Mouse (Mus musculus) MEL (cell line): Measurements from ENCODE around the gene Upp2. TPM values are rescaled to one million over a fixed set of nuclear protein-coding genes. Genes with fewer than 3 reads are reported as not detected.

ENCODE experiments used
- DNase-seq: peaks from one replicate; pipeline ENCODE4 v3.0.0; 2011; ENCODE audit warnings: low read depth, low spot score
- H3K27ac ChIP-seq: 2 replicates; pipeline ENCODE4 v1.5.1; 2012; ENCODE audit warnings: low read depth, mild to moderate bottlenecking, control low read depth, low read length, moderate library complexity; ENCODE audit not compliant: control insufficient read depth
- H3K27me3 ChIP-seq, 2 experiments: fragments of 150-350 bp in 1 of 2; sonication (generic) in 1 of 2; 2 replicates each; pipeline ENCODE4 v1.6.1; 2012; ENCODE audit warnings: low read length in 2 of 2, mild to moderate bottlenecking in 2 of 2, improper control_type of control experiment in 1 of 2, moderate library complexity in 1 of 2; ENCODE audit not compliant: insufficient read depth in 2 of 2, control insufficient read depth in 1 of 2
- H3K36me3 ChIP-seq, 2 experiments: 2 replicates each; pipeline ENCODE4 v1.6.1; 2012 to 2014; ENCODE audit warnings: low read length in 2 of 2, improper control_type of control experiment in 1 of 2, inconsistent platforms in 1 of 2, mild to moderate bottlenecking in 1 of 2; ENCODE audit not compliant: insufficient read depth in 2 of 2, control insufficient read depth in 1 of 2
- H3K4me1 ChIP-seq, 2 experiments: fragments of 150-350 bp in 1 of 2; sonication (generic) in 1 of 2; 2 replicates each; pipeline ENCODE4 v1.6.1; 2012; ENCODE audit warnings: low read length in 2 of 2, improper control_type of control experiment in 1 of 2, mild to moderate bottlenecking in 1 of 2; ENCODE audit not compliant: insufficient read depth in 2 of 2, control insufficient read depth in 1 of 2
- H3K4me3 ChIP-seq, 2 experiments: fragments of 150-350 bp in 1 of 2; sonication (generic) in 1 of 2; 2 replicates each; pipeline ENCODE4 v1.5.1; 2012; ENCODE audit warnings: low read depth in 2 of 2, low read length in 2 of 2, mild to moderate bottlenecking in 2 of 2, moderate library complexity in 2 of 2, control low read depth in 1 of 2, improper control_type of control experiment in 1 of 2; ENCODE audit not compliant: control insufficient read depth in 1 of 2, insufficient read depth in 1 of 2
- H3K79me2 ChIP-seq: 2 replicates; pipeline ENCODE4 v1.6.1; 2012; ENCODE audit warnings: mild to moderate bottlenecking, low read length, moderate library complexity; ENCODE audit not compliant: control insufficient read depth, poor library complexity, insufficient read depth
- H3K9ac ChIP-seq: 2 replicates; pipeline ENCODE4 v1.6.1; 2012; ENCODE audit warnings: low read depth, mild to moderate bottlenecking, control low read depth, low read length, moderate library complexity; ENCODE audit not compliant: control insufficient read depth, poor library complexity, severe bottlenecking
- H3K9me3 ChIP-seq: fragments of 150-350 bp; sonication (generic); replicated peaks from 2 replicates; pipeline ENCODE4 v1.6.1; 2012; ENCODE audit warnings: mild to moderate bottlenecking, low read length, improper control_type of control experiment, moderate library complexity; ENCODE audit not compliant: insufficient read depth
- CHD1 ChIP-seq: IDR thresholded peaks from 2 replicates; pipeline ENCODE4 v1.6.1; 2012; ENCODE audit warnings: low read depth, mild to moderate bottlenecking, inconsistent platforms, low read length, improper control_type of control experiment
- ELF1 ChIP-seq: IDR thresholded peaks from 2 replicates; pipeline ENCODE4 v1.6.1; 2014; ENCODE audit warnings: low read depth, mild to moderate bottlenecking, inconsistent platforms, low read length, improper control_type of control experiment, moderate library complexity
- GABPA ChIP-seq: IDR thresholded peaks from 2 replicates; pipeline ENCODE4 v1.6.1; 2012; ENCODE audit warnings: low read depth, mild to moderate bottlenecking, inconsistent platforms, low read length, improper control_type of control experiment, moderate library complexity
- GATA1 ChIP-seq: IDR thresholded peaks from 2 replicates; pipeline ENCODE4 v1.6.1; 2011; ENCODE audit warnings: low read depth, low read length, improper control_type of control experiment
- HCFC1 ChIP-seq: IDR thresholded peaks from 2 replicates; pipeline ENCODE4 v1.6.1; 2012; ENCODE audit warnings: low read depth, mild to moderate bottlenecking, inconsistent platforms, low read length, improper control_type of control experiment, moderate library complexity
- KAT2A ChIP-seq: conservative IDR thresholded peaks from 2 replicates; pipeline ENCODE4 v1.6.1; 2012; ENCODE audit warnings: low read depth, low read length, improper control_type of control experiment, inconsistent platforms
- MAZ ChIP-seq: IDR thresholded peaks from 2 replicates; pipeline ENCODE4 v1.6.1; 2012; ENCODE audit warnings: low read depth, mild to moderate bottlenecking, inconsistent platforms, low read length, improper control_type of control experiment
- MEF2A ChIP-seq: IDR thresholded peaks from 2 replicates; pipeline ENCODE4 v1.6.1; 2014; ENCODE audit warnings: low read depth, mild to moderate bottlenecking, inconsistent platforms, low read length, improper control_type of control experiment; ENCODE audit not compliant: poor library complexity, insufficient replicate concordance, severe bottlenecking; ENCODE audit errors: extremely low read depth
- MXI1 ChIP-seq: IDR thresholded peaks from 2 replicates; pipeline ENCODE4 v1.6.1; 2011; ENCODE audit warnings: mild to moderate bottlenecking, low read depth, low read length, improper control_type of control experiment
- POLR2AphosphoS2 ChIP-seq: IDR thresholded peaks from 2 replicates; pipeline ENCODE4 v1.6.1; 2011; ENCODE audit warnings: low read length, improper control_type of control experiment
- POLR2AphosphoS5 ChIP-seq: IDR thresholded peaks from 2 replicates; pipeline ENCODE4 v1.6.1; 2012; ENCODE audit warnings: low read depth, borderline replicate concordance, mild to moderate bottlenecking, inconsistent platforms, low read length, moderate library complexity, mixed read lengths
- RAD21 ChIP-seq: IDR thresholded peaks from 2 replicates; pipeline ENCODE4 v1.6.1; 2011; ENCODE audit warnings: mild to moderate bottlenecking, low read depth, low read length, improper control_type of control experiment
- SMC3 ChIP-seq: IDR thresholded peaks from 2 replicates; pipeline ENCODE4 v1.6.1; 2011; ENCODE audit warnings: low read depth, low read length, improper control_type of control experiment
- TBP ChIP-seq: IDR thresholded peaks from 2 replicates; pipeline ENCODE4 v1.8.0; 2011; ENCODE audit warnings: low read depth, low read length, improper control_type of control experiment
- TCF12 ChIP-seq: IDR thresholded peaks from 2 replicates; pipeline ENCODE4 v1.6.1; 2014; ENCODE audit warnings: low read depth, mild to moderate bottlenecking, inconsistent platforms, low read length, improper control_type of control experiment, moderate library complexity
- UBTF ChIP-seq: IDR thresholded peaks from 2 replicates; pipeline ENCODE4 v1.6.1; 2012; ENCODE audit warnings: low read depth, mild to moderate bottlenecking, inconsistent platforms, low read length, improper control_type of control experiment, moderate library complexity, borderline replicate concordance; ENCODE audit not compliant: insufficient read depth
- USF1 ChIP-seq: IDR thresholded peaks from 2 replicates; pipeline ENCODE4 v1.6.1; 2014; ENCODE audit warnings: low read depth, mild to moderate bottlenecking, inconsistent platforms, low read length, improper control_type of control experiment, moderate library complexity
- ZC3H11A ChIP-seq: IDR thresholded peaks from 2 replicates; pipeline ENCODE4 v1.6.1; 2012; ENCODE audit warnings: low read depth, mild to moderate bottlenecking, inconsistent platforms, low read length, improper control_type of control experiment
- ZMIZ1 ChIP-seq: IDR thresholded peaks from 2 replicates; pipeline ENCODE4 v1.6.1; 2012; ENCODE audit warnings: low read depth, mild to moderate bottlenecking, inconsistent platforms, low read length, improper control_type of control experiment, moderate library complexity
- ZNF384 ChIP-seq: IDR thresholded peaks from 2 replicates; pipeline ENCODE4 v1.6.1; 2012; ENCODE audit warnings: low read depth, mild to moderate bottlenecking, inconsistent platforms, low read length, improper control_type of control experiment
- polyA plus RNA-seq, 2 experiments: library from polyadenylated mRNA; stranded (reverse) in 1 of 2; unstranded in 1 of 2; fragments of >175 nt in 1 of 2; fragments of >200 nt in 1 of 2; gene quantifications; 2 replicates each; pipeline versions ENCODE4 v1.2.1 to v1.2.4; 2012; ENCODE audit warnings: low replicate concordance in 2 of 2, low read depth in 1 of 2; ENCODE audit not compliant: insufficient read length in 2 of 2, insufficient read depth in 1 of 2, missing spikeins in 1 of 2
- total RNA-seq: library from RNA; depleted of rRNA; stranded (reverse); fragments of 300-350 nt; gene quantifications from 2 replicates; pipeline ENCODE4 v1.2.3, GENCODE M21; 2012

Gene Upp2
- total and polyA plus RNA-seq, 3 experiments: not detected

DNA sequence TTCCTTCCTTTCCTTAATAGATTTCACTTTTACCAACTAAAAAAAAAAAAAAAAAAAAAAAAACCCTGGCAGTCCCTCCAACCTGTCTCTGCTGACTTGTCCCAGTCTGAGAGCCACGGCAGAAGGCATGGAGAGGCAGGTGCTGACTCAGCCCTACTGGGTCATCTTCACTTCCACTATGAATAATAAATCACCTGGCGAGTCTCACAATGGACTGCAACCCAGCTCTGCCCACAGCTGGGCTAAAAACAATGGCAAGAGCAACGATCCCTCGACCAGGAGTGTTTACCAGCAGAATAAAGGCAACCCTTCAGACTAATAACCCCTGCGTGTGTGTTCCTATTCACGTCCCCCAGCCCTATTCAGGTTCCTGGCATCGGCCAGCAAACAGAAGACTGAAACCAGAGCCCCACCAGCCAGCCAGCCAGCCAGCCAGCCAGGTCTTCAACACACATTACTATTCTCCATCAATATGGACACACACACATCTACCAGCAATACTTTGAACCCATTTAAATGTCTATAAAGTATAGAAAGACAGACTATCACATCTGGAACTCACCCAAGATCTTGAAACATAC, 37.1 kb upstream of the Upp2 start:
- Histone ChIP-seq H3K27ac (no peak overlapping the region), H3K79me2 (no peaks in the 10 kb centered on the region), H3K4me3 (no peak overlapping the region), H3K9me3 (no peaks in the 10 kb centered on the region), H3K4me1 (no peaks in the 10 kb centered on the region), H3K36me3 (no peaks in the 10 kb centered on the region), H3K27me3 (no peaks in the 10 kb centered on the region), H3K9ac (no peak overlapping the region)
- DNase-seq: no peak
- no peak for TF ChIP-seq CHD1
- no peak for TF ChIP-seq ZMIZ1
- TF ChIP-seq POLR2AphosphoS5: no peak
- no peak for TF ChIP-seq ELF1
- no peak for TF ChIP-seq USF1
- no peak for TF ChIP-seq GABPA
- TF ChIP-seq ZC3H11A: no peak
- TF ChIP-seq ZNF384: no peak
- no peak for TF ChIP-seq TCF12
- no peak for TF ChIP-seq MAZ
- TF ChIP-seq RAD21: no peak
- no peak for TF ChIP-seq SMC3
- TF ChIP-seq HCFC1: no peak
- TF ChIP-seq MXI1: no peak

DNA sequence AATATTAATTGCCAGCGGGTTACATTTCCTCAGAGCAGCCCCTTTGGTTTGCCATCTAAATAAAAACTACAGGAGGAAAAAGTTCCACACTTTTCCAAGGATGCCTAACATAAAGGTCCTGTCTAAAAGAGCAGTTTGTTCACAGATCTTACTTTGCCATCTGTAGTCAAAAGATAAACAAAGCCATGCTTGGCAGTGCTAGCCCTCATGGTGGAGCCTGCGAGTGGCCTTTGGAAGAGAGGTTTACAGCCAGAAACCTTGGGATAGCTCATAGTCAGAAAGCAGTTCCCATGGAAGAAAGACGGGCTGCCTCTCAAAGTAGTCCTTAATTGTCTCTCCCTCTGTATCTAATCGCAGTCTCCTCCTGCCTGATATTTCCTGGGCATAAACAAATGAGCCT, 36.6 kb upstream of the Upp2 start:
- Histone ChIP-seq H3K4me1 (no peaks in the 10 kb centered on the region), H3K9me3 (no peaks in the 10 kb centered on the region), H3K9ac (no peak overlapping the region), H3K27ac (no peak overlapping the region), H3K4me3 (no peak overlapping the region), H3K79me2 (no peaks in the 10 kb centered on the region), H3K36me3 (no peaks in the 10 kb centered on the region), H3K27me3 (no peaks in the 10 kb centered on the region)
- TF ChIP-seq GATA1: no peak
- TF ChIP-seq MXI1: no peak
- TF ChIP-seq MEF2A: no peak
- TF ChIP-seq SMC3: no peak
- TF ChIP-seq KAT2A: no peak
- TF ChIP-seq ZC3H11A: no peak
- TF ChIP-seq UBTF: no peak
- TF ChIP-seq TBP: no peak
- no peak for TF ChIP-seq POLR2AphosphoS2
- TF ChIP-seq RAD21: no peak
- no peak for DNase-seq
